Mouse (Mus musculus) midbrain, embryonic 10.5 days (tissue): ENCODE measurements at regions not wholly inside any gene's neighbourhood (a gene's known extent, or its start where the extent isn't known, plus 50 kb on each side); places are given as distances from the start of the nearest gene placed in this dataset.
"Not testable (repeated sequence)": the region's sequence is repeated elsewhere in the genome, so short reads cannot be mapped to it uniquely, and the experiment has no call there.

Experiments
- DNase-seq: peaks from one replicate; pipeline ENCODE4 v3.0.0-alpha.2; 2017; ENCODE audit warnings: low spot score
- H3K27ac ChIP-seq: fragments of 300-500 bp; sonication (generic); replicated peaks from 2 replicates; pipeline ENCODE4 v1.5.1; 2016; ENCODE audit warnings: mild to moderate bottlenecking
- H3K27me3 ChIP-seq: fragments of 300-500 bp; sonication (generic); 2 replicates; pipeline ENCODE4 v1.6.1; 2016; ENCODE audit warnings: low read depth, mild to moderate bottlenecking; ENCODE audit not compliant: poor library complexity, severe bottlenecking
- H3K36me3 ChIP-seq: fragments of 300-500 bp; sonication (generic); 2 replicates; pipeline ENCODE4 v1.6.1; 2016; ENCODE audit warnings: mild to moderate bottlenecking, moderate library complexity
- H3K4me1 ChIP-seq: fragments of 300-500 bp; sonication (generic); 2 replicates; pipeline ENCODE4 v1.6.1; 2016
- H3K4me3 ChIP-seq: fragments of 300-500 bp; sonication (generic); 2 replicates; pipeline ENCODE4 v1.5.1; 2016; ENCODE audit warnings: mild to moderate bottlenecking, moderate library complexity
- H3K9me3 ChIP-seq: fragments of 300-500 bp; sonication (generic); replicated peaks from 2 replicates; pipeline ENCODE4 v1.6.1; 2016; ENCODE audit warnings: mild to moderate bottlenecking
- WGBS: fragments of 180-500 bp; shearing (Covaris S2); methylation state at CpG from one replicate; pipeline ENCODE4 v1.1.7; 2016; 5-methylcytosine and 5-hydroxymethylcytosine counted together

DNA sequence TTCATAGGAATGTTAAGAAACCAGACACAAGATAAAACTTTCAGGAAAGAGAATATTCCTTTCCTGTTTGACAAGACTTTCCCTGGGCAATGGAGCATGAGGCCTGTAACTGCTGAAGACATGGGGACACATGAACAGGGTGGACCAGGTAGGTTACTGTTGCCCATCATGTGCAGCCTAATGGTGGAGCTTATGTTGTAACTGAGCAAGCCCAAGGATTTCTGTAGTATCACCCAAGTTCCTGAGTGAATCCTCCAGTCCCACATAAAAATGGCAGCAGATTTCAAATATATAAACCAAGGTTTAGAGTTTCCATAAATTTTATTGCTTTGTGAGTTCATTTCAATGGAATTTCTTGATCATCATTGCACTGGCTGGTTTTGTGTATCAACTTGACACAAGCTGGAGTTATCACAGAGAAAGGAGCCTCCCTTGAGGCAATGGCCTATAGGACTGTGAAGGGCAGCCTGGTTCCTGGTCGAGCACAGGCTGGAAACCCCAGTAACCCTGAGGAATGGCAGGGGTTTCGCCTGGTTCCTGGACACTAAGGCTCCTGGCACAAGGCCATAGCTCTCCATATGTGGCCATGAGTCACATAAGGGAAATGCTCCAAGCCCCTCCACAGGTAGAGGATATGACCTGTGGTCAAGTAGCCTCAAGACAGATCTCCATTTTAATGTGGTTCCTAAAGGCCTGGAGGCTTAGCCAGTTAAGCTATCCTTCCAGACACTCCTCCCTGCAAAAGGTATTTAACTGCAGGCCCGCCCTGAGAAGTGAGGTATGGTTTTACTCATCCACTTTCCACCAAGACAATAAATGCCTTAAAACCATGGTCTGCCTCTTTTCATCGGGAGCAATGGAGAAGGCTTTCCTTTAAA, 92.9 kb upstream of the Pfn2 start:
- 87% methylated on average over 4 of the region's 4 CpGs for WGBS
- Histone ChIP-seq H3K4me1 (peaks cover 7% of the 10 kb centered on the region; the same call in 1 of the 2 replicates), H3K9me3 (no peaks in the 10 kb centered on the region), H3K27me3 (no peaks in the 10 kb centered on the region), H3K4me3 (no peak overlapping the region), H3K27ac (no peak overlapping the region), H3K36me3 (no peaks in the 10 kb centered on the region)
- no peak for DNase-seq

- no peak overlapping the region for H3K4me3 ChIP-seq
- H3K27me3 ChIP-seq = peaks cover 11% of the 10 kb centered on the region
- no peak for DNase-seq
- H3K27ac ChIP-seq = no peak overlapping the region
- peaks cover 4% of the 10 kb centered on the region; the same call in 1 of the 2 replicates for H3K4me1 ChIP-seq
- 76% methylated on average over 2 of the region's 2 CpGs for WGBS
- H3K36me3 ChIP-seq = no peaks in the 10 kb centered on the region
- H3K9me3 ChIP-seq = no peaks in the 10 kb centered on the region; the same call in 1 of the 2 replicates
Measured at GRCm38 (mm10) chr3:57944698-57945097, 96.8 kb upstream of the Pfn2 start.

DNA sequence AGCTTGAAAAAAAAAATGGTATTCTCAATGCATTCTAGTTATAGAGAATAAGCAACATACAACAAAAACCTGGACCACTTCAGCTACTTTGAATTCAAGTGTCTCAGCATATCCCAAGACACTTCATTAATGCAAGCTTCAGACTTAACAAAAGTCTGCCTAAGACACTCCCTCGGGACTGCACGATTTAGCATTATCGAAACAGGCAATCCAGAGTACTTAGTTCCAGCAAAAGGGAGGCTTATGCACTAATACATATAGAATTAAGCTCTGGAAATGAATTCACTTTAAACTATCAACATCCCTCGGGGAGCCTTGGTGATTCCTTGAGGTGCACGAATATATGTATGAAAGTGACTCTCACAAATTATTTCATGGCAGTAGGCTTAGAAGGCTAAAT, 97.9 kb upstream of the Pfn2 start:
- no peaks in the 10 kb centered on the region for H3K36me3 ChIP-seq
- DNase-seq = no peak
- no peak overlapping the region for H3K4me3 ChIP-seq
- no peak overlapping the region for H3K27ac ChIP-seq
- WGBS = 68% methylated on average over 5 of the region's 5 CpGs
- H3K9me3 ChIP-seq = no peaks in the 10 kb centered on the region; the same call in 1 of the 2 replicates
- peaks cover 19% of the 10 kb centered on the region for H3K27me3 ChIP-seq
- peaks cover 4% of the 10 kb centered on the region for H3K4me1 ChIP-seq

GRCm38 (mm10) chr3:57947331-57947730, 99.5 kb upstream of the Pfn2 start:
- Histone ChIP-seq H3K4me3 (no peak overlapping the region), H3K27me3 (peaks cover 22% of the 10 kb centered on the region), H3K27ac (no peak overlapping the region), H3K4me1 (peaks cover 19% of the 10 kb centered on the region), H3K9me3 (no peaks in the 10 kb centered on the region; the same call in 1 of the 2 replicates), H3K36me3 (no peaks in the 10 kb centered on the region)
- no peak for DNase-seq
- WGBS = 88% methylated on average over 2 of the region's 2 CpGs

DNA sequence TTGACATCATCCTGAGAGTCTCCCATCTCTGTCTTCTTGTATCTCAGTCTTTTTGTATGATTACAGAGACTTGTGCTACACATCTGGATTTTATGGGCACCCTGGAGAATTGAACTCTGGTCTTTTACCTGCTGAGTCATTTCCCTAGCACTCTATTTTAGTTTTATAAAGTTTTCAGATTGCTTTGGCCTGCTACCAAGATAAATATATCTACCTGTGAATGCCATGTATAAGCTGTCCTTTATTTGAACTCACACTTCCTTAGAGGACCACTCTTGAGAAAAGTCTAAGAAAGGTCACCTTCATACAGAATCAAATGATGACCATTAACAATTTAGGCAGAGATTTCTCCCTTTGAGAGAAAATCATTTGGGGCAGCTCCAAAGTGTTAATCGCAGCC, 100.8 kb upstream of the Pfn2 start:
- Histone ChIP-seq H3K9me3 (no peaks in the 10 kb centered on the region; the same call in 1 of the 2 replicates), H3K36me3 (no peaks in the 10 kb centered on the region), H3K4me1 (peaks cover 22% of the 10 kb centered on the region), H3K27ac (no peak overlapping the region), H3K4me3 (no peak overlapping the region), H3K27me3 (peaks cover 28% of the 10 kb centered on the region)
- 87% methylated on average over 1 of the region's 1 CpGs for WGBS
- DNase-seq = no peak

GRCm38 (mm10) chr3:57950431-57951331, 102.8 kb upstream of the Pfn2 start:
- Histone ChIP-seq H3K27me3 (peaks cover 34% of the 10 kb centered on the region), H3K4me3 (no peak overlapping the region), H3K9me3 (no peaks in the 10 kb centered on the region; the same call in 1 of the 2 replicates), H3K4me1 (peaks cover 22% of the 10 kb centered on the region), H3K27ac (peak overlapping the region; percentile 14; the same call in 1 of the 2 replicates), H3K36me3 (no peaks in the 10 kb centered on the region)
- DNase-seq = no peak
- 59% methylated on average over 7 of the region's 7 CpGs for WGBS

- H3K9me3 ChIP-seq = no peaks in the 10 kb centered on the region; the same call in 1 of the 2 replicates
- DNase-seq = no peak
- peaks cover 34% of the 10 kb centered on the region for H3K27me3 ChIP-seq
- 19% methylated on average over 5 of the region's 5 CpGs for WGBS
- peaks cover 22% of the 10 kb centered on the region for H3K4me1 ChIP-seq
- peak overlapping the region; percentile 14; the same call in 1 of the 2 replicates for H3K27ac ChIP-seq
- no peak overlapping the region for H3K4me3 ChIP-seq
- no peaks in the 10 kb centered on the region for H3K36me3 ChIP-seq
Measured at GRCm38 (mm10) chr3:57951438-57951837, 103.6 kb upstream of the Pfn2 start.

DNA sequence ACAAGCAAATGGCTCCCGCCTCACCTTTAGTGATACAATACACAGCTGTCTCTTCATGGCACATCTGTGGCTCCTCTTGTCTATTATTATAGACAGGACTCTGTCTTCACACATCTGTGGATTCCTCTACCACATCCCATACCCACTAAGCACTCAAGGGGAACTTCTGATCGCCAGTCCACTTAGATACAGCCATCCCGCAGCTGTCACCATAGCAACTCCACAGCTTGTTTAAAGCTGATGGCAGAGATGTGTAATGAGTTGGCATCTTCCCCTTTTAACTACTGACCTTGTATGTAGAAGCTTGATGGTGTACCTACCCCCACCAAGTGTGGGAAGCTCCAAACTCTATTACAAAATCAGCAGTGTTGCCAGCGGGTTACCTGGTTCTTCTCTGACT, 109.5 kb upstream of the Pfn2 start:
- no peak for DNase-seq
- H3K27ac ChIP-seq = no peak overlapping the region
- no peaks in the 10 kb centered on the region for H3K36me3 ChIP-seq
- H3K27me3 ChIP-seq = peaks cover 12% of the 10 kb centered on the region; the same call in 1 of the 2 replicates
- H3K9me3 ChIP-seq = peaks cover 9% of the 10 kb centered on the region; the same call in 1 of the 2 replicates
- 89% methylated on average over 4 of the region's 4 CpGs for WGBS
- 0 out of 2 replicates have a peak, but pooled peaks cover 2% of the 10 kb centered on the region for H3K4me1 ChIP-seq
- H3K4me3 ChIP-seq = no peak overlapping the region

DNA sequence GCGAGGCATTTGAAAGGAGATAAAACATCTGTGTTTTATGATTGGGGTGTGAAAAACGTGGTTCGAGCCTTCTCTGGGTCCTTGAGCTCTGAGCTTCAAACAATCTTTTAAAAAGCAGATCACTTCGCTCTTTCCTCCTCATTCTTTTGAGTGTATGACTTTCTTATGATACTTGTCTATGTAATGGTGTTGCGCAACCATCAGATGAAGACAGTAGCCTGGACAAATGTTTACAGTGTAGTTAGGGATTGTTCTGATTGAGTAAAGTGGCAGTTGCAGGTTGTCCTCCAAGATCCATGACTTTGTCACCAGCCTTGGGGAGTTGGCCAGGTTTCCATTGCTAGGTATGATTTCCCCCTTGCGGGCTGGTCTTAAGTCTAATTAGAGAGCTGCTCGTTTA, 116.1 kb upstream of the Pfn2 start:
- no peak for DNase-seq
- Histone ChIP-seq H3K9me3 (peaks cover 9% of the 10 kb centered on the region; the same call in 1 of the 2 replicates), H3K36me3 (no peaks in the 10 kb centered on the region), H3K27ac (no peak overlapping the region), H3K4me3 (no peak overlapping the region), H3K27me3 (no peaks in the 10 kb centered on the region), H3K4me1 (no peaks in the 10 kb centered on the region)
- 93% methylated on average over 7 of the region's 7 CpGs for WGBS

DNA sequence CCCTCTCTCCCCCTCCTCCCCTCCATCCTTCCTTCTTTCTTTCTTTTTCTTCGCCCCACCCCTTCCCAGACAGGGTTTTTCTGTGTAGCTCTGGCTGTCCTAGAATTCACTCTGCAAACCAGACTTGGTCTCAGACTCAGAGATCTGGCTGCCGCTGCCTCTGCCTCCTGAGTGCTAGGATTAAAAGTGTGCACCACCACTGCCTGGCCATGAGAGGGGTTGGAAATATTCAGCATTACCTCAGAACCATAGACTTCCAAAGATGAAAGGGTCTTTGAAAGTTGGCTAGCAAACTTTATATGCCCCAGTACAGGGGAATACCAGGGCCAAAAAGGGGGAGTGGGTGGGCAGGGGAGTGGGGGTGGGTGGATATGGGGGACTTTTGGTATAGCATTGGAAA, 122.7 kb upstream of the Pfn2 start:
- H3K27ac ChIP-seq = not testable (repeated sequence)

GRCm38 (mm10) chr3:57972469-57973245, 124.8 kb upstream of the Pfn2 start:
- Histone ChIP-seq H3K27ac (0 out of 2 replicates have a peak overlapping the region, but pooled peaks have one; percentile 23), H3K4me1 (peaks cover 15% of the 10 kb centered on the region), H3K9me3 (no peaks in the 10 kb centered on the region), H3K36me3 (no peaks in the 10 kb centered on the region), H3K27me3 (no peaks in the 10 kb centered on the region), H3K4me3 (no peak overlapping the region)
- 63% methylated on average over 6 of the region's 6 CpGs for WGBS
- no peak for DNase-seq

More for the DNA sequence above, 122.7 kb upstream of the Pfn2 start:
- 87% methylated on average over 2 of the region's 2 CpGs for WGBS
- not testable (repeated sequence) for H3K36me3 ChIP-seq, H3K9me3 ChIP-seq, DNase-seq, H3K4me3 ChIP-seq, H3K27me3 ChIP-seq
- H3K4me1 ChIP-seq = peaks cover 15% of the 10 kb centered on the region

GRCm38 (mm10) chr3:57973546-57973945, 125.7 kb upstream of the Pfn2 start:
- H3K27me3 ChIP-seq = no peaks in the 10 kb centered on the region
- peaks cover 15% of the 10 kb centered on the region for H3K4me1 ChIP-seq
- no peaks in the 10 kb centered on the region for H3K36me3 ChIP-seq
- 85% methylated on average over 3 of the region's 3 CpGs for WGBS
- H3K4me3 ChIP-seq = no peak overlapping the region
- no peak overlapping the region for H3K27ac ChIP-seq
- no peaks in the 10 kb centered on the region for H3K9me3 ChIP-seq
- DNase-seq = no peak
